Mouse (Mus musculus) erythroblast, embryonic 14.5 days (primary cell): ENCODE measurements around the gene Sox6. TPM values are rescaled to one million over a fixed set of nuclear protein-coding genes. Genes with fewer than 3 reads are reported as not detected.
A peak's percentile ranks its signal among the peaks of the same experiment; 100 is the strongest.
"Not testable (repeated sequence)": the region's sequence is repeated elsewhere in the genome, so short reads cannot be mapped to it uniquely, and the experiment has no call there.

Source experiments
- H3K27me3 ChIP-seq: 2 replicates; pipeline ENCODE4 v1.6.1; 2012; ENCODE audit warnings: inconsistent platforms; ENCODE audit not compliant: control insufficient read depth
- H3K36me3 ChIP-seq: 2 replicates; pipeline ENCODE4 v1.6.1; 2012; ENCODE audit warnings: mild to moderate bottlenecking, inconsistent platforms; ENCODE audit not compliant: control insufficient read depth
- H3K4me1 ChIP-seq: 2 replicates; pipeline ENCODE4 v1.6.1; 2012; ENCODE audit warnings: inconsistent platforms; ENCODE audit not compliant: control insufficient read depth
- H3K4me3 ChIP-seq: replicated peaks from 2 replicates; pipeline ENCODE3; 2012; ENCODE audit warnings: moderate library complexity, mild to moderate bottlenecking, inconsistent platforms
- H3K9me3 ChIP-seq: 2 replicates; pipeline ENCODE4 v1.6.1; 2012; ENCODE audit warnings: low read length, inconsistent platforms, mixed read lengths; ENCODE audit not compliant: control insufficient read depth
- GATA1 ChIP-seq: IDR thresholded peaks from 2 replicates; pipeline ENCODE4 v1.6.1; 2012; ENCODE audit warnings: low read length, inconsistent platforms, mixed read lengths
- TAL1 ChIP-seq: IDR thresholded peaks from 3 replicates; pipeline ENCODE4 v1.6.1; 2012; ENCODE audit warnings: low read length, inconsistent platforms, mixed read lengths
- polyA plus RNA-seq: library from polyadenylated mRNA; stranded (reverse); fragments of >175 nt; gene quantifications from 2 replicates; pipeline ENCODE4 v1.2.3, GENCODE M21; 2012

The Sox6 gene
- 3.3 and 3.7 TPM in 2 replicates for polyA plus RNA-seq

DNA sequence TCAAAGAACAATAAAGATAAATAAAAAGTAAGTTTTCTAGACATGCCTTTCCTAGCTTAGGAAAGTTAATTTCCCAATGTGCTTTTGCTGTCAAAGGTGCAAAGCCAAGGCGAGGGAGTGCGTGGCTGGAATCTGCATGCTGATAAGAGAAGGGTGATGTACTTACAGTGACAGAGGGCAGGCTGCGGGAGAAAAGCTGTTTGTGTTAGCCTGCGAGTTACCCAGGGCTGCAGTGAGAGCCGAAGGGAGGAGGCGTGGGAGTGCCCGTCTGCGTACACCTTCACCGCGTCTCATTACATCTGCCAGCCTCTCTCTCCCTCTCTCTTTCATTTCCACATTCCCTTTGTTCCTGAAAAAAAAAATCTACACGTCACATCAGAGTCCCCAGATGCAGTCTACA lies at the start of gene Sox6:
Gene Sox6 (minus strand): TSS at position 286 of the 400 bp plus-strand sequence.
- Histone ChIP-seq H3K9me3 (peaks cover 26% of the 10 kb centered on the region; the same call in 1 of the 2 replicates), H3K4me1 (peaks cover 29% of the 10 kb centered on the region), H3K4me3 (peak within 1 kb of the TSS; percentile 42), H3K36me3 (no peaks in the 10 kb centered on the region), H3K27me3 (peaks cover 89% of the 10 kb centered on the region)
- TF ChIP-seq TAL1: no peak
- no peak for TF ChIP-seq GATA1

DNA sequence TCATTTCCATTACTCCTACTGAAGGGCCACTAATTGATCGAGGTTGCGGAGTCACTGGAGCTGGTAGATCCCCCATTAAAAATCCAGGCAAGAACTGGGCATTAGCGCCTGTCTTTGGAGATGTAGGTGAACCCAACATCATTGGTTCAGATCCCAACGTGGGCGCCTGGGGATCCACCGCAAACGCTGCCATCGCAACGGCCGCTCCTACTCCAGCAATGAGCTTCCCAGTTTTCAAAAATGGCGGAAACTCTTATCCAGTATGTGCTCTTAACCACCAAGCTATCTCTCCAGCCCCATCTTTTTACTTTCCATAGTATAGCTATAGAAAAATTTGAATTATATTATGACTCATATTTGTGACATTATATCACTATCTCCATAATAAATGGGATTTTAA lies 45.8 kb upstream of the Sox6 start, which contains the start of gene Gm4353:
Gene Gm4353 (minus strand): TSS at position 270 of the 400 bp plus-strand sequence.
- H3K36me3 ChIP-seq: not testable (repeated sequence)

DNA sequence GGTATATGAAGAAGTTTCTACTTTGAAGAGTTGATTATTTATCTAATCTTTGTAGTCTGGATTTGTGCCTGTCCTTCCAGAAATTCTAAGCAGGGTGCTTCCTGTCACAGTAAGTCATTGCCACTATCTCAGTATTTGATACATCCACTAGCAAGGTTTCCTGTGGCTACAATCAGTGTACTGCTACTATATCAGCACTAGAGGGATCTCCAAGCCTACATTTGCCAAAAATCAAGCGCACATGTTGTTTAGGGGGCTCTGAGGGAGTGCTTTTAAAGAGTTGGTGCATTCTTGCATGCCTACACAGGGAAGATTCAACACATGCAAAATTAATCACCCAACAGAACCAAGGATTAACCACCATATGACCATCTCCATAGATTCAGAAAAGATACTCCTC lies 22.1 kb upstream of the Sox6 start:
- no peaks in the 10 kb centered on the region for H3K9me3 ChIP-seq
- no peaks in the 10 kb centered on the region for H3K27me3 ChIP-seq
- TF ChIP-seq TAL1: no peak
- TF ChIP-seq GATA1: no peak
- no peak overlapping the region for H3K4me3 ChIP-seq
- H3K36me3 ChIP-seq: no peaks in the 10 kb centered on the region
- no peaks in the 10 kb centered on the region for H3K4me1 ChIP-seq

More for the DNA sequence above, 45.8 kb upstream of the Sox6 start, which contains the start of gene Gm4353:
- not testable (repeated sequence) for H3K4me1 ChIP-seq, H3K9me3 ChIP-seq, H3K4me3 ChIP-seq
- peaks cover 18% of the 10 kb centered on the region for H3K27me3 ChIP-seq

DNA sequence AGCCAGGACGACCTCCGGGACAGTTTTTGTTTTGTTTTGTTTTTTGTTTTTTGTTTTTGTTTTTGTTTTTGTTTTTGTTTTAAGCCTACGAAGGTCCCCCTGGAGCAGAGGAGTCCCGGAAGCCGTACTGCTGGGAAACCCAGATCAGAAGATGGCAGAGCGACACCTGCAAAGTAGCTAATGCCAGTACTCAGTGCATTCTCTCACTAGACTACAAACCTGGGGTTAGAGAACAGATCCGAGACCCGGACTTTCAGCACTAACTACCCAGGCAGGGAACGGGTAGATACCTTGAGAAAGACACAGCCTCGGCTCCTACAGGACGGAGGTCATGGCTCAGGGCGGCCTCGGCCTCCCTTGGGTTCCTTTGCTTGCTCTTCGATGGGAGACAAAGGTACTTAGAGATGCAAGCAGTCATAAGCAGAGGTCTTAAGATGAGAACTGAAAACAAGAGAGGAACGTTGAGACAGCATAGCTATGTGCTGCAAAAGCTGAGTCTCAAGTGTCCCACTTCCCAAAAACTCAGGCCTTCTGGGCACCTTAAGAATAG lies 1.9 kb upstream of the Sox6 start:
- Histone ChIP-seq H3K27me3 (peaks cover 71% of the 10 kb centered on the region), H3K36me3 (no peaks in the 10 kb centered on the region), H3K4me1 (peaks cover 18% of the 10 kb centered on the region), H3K9me3 (peaks cover 13% of the 10 kb centered on the region; the same call in 1 of the 2 replicates), H3K4me3 (no peak overlapping the region)
- TF ChIP-seq GATA1 (no peak), TAL1 (no peak)

DNA sequence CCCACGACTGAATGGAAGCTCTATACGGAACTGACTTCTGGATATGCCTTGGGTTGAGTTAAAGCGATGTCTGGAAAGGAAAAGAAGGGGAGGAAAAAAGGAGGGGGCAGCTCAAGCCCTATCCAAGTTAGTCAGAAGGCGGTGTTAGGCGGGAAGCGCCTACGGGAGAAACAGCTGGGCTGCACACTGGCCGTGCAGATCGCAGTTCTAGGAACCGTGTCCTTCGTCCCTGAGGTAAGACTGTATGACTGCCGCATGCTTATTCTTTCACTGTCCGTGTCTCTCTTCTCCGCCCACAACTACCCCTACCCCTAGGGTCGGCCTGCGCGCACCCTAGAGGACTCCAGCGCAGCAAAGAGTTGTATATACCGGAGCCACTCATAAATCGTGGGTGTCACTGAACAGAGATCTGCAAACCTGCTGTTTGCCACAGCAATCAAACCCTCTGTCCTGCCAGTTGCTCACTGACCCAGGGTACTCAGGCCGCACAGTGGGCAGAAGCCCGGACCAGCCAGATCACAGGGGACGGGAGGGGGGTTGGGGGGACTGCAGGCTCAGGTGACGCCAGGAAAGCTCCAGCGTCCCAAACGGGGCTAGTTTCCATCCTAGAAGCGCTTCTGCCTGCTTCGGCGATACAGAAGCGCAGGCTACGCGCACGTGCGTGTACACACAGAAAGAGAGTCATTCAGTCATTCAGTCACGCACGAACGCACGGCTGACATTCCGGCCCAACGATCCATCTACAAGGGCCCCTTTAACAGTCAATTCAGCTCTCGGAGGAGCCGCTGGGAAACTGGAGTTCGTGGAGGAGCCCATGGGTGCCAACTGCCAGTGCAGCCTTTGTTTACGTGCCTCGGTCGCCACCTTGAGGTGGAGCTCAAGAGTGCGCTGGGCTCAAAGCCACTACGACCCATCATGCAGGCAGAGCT lies 1.2 kb upstream of the Sox6 start:
- Histone ChIP-seq H3K4me1 (peaks cover 18% of the 10 kb centered on the region), H3K27me3 (peaks cover 76% of the 10 kb centered on the region), H3K9me3 (peaks cover 14% of the 10 kb centered on the region; the same call in 1 of the 2 replicates), H3K36me3 (no peaks in the 10 kb centered on the region), H3K4me3 (peak overlapping the region; percentile 42)
- no peak for TF ChIP-seq TAL1
- no peak for TF ChIP-seq GATA1

DNA sequence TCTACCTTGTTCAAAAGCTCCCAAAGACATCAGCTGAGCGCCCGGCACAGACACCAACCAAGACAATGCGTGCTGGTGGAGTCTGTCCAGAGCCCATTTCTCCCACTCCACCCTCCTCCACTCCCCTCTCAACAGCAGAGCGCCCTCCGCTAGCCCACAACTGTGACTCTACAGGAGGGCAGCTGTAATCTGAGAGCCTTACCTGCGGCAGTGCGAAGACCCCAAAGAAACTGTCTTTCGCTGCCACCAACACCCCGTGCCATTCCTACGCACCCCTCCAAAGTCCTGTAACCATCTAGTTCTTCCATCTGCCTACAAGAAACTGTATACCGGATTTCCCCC lies 571 bp upstream of the Sox6 start, which contains the start of gene 1110004F10Rik:
Gene 1110004F10Rik (plus strand): TSS at position 202 of the 342 bp plus-strand sequence.
- TF ChIP-seq TAL1: no peak
- TF ChIP-seq GATA1: no peak
- H3K4me3 ChIP-seq: peak within 1 kb of the TSS; percentile 42
- H3K4me1 ChIP-seq: peaks cover 23% of the 10 kb centered on the region
- peaks cover 82% of the 10 kb centered on the region for H3K27me3 ChIP-seq
- no peaks in the 10 kb centered on the region for H3K36me3 ChIP-seq
- H3K9me3 ChIP-seq: peaks cover 20% of the 10 kb centered on the region; the same call in 1 of the 2 replicates

DNA sequence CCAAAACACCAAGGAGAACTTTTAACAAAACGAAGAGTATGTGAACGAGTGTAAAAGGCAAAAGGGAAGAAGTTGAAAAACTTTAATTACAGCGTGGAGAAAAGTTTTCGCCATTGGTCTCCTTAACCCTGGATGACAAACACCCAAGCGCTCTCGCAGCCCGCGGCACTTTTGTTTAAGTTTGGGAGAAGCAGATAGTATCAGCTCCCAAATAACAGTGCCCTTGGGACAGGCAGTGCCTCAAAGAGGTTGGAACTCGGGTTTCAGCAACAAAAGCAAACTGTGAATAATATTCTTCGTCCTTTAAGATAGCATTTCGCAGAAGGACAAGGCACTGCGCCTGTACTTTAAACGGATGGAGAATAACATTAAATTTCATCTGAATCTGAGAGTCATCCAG lies 572 bp downstream of the Sox6 start:
- peaks cover 29% of the 10 kb centered on the region; the same call in 1 of the 2 replicates for H3K9me3 ChIP-seq
- no peak overlapping the region for H3K4me3 ChIP-seq

DNA sequence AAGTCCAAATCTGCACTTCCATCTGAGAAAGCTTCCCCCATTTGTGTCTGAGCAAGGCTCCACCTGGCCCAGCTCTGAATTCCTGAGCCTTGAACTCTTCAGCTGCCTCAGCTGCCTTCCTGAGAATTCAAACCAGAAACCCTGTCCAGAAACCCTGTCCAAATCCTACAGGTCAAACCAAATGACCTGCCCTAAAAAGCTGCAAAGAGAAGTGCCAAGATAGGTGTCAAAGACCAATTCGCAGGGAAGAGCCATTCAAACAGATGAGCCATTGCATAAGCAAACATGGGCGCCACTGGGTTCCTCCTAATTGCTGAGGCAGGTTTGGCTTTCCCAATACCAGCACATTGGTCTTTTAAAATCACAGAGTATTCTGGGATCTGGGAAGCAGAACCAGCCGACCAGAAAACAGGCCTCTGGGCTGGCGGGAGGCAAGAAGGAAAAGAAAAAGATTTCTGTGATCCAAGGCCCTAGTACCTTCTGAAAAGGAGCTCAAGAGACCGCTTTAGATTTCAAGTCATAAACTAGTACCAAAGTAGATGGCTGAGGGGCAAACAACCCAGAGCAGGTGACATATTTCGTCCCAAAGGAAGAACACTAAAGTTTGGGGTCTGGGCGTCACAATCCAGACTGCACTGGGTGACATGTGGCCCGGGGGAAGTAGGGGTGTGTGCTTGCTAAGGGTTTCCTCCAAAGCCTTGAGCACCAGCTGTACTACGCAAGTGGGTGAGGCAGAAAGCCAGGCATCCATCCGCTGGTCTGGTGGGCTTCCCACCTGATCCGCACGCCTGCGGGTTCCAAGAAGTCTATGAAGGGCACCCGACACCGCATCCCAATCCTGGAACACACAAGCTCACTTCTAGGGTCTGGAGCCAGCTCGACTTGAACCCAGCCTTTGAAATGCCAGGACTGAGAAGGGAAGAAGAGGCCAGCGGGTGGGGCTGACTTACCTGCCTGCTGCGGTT lies 1.7 kb downstream of the Sox6 start:
- Histone ChIP-seq H3K27me3 (peaks cover 99% of the 10 kb centered on the region), H3K36me3 (no peaks in the 10 kb centered on the region), H3K4me3 (no peak overlapping the region), H3K4me1 (peaks cover 43% of the 10 kb centered on the region), H3K9me3 (peaks cover 29% of the 10 kb centered on the region; the same call in 1 of the 2 replicates)
- TF ChIP-seq TAL1: no peak

More for the DNA sequence above, 572 bp downstream of the Sox6 start:
- TF ChIP-seq TAL1: no peak
- no peak for TF ChIP-seq GATA1
- Histone ChIP-seq H3K27me3 (peaks cover 93% of the 10 kb centered on the region), H3K4me1 (peaks cover 34% of the 10 kb centered on the region), H3K36me3 (no peaks in the 10 kb centered on the region)
